Mouse (Mus musculus) limb, embryonic 11.5 days (tissue): ENCODE results near the gene Letm1. TPM values are rescaled to one million over a fixed set of nuclear protein-coding genes. Genes with fewer than 3 reads are reported as not detected.

Source experiments
- ATAC-seq: fragments of 200-750 bp; cut with Nextera tagmentation; 2 replicates; pipeline ENCODE4 v1.8.0; 2017; ENCODE audit warnings: low read depth; ENCODE audit not compliant: insufficient number of reproducible peaks, low FRiP score, low TSS enrichment
- DNase-seq: peaks from one replicate; pipeline ENCODE4 v3.0.0-alpha.2; 2015; ENCODE audit warnings: low spot score
- H3K27ac ChIP-seq: fragments of 300-500 bp; sonication (generic); replicated peaks from 2 replicates; pipeline ENCODE4 v1.5.1; 2014; ENCODE audit warnings: low read depth, mild to moderate bottlenecking, low read length
- H3K27me3 ChIP-seq: fragments of 300-500 bp; sonication (generic); 2 replicates; pipeline ENCODE4 v1.6.1; 2014; ENCODE audit warnings: mild to moderate bottlenecking, low read length, mixed read lengths; ENCODE audit not compliant: control insufficient read depth, insufficient read depth
- H3K36me3 ChIP-seq: fragments of 300-500 bp; sonication (generic); 2 replicates; pipeline ENCODE4 v1.6.1; 2014; ENCODE audit warnings: mild to moderate bottlenecking, low read length, moderate library complexity, mixed read lengths; ENCODE audit not compliant: control insufficient read depth, insufficient read depth
- H3K4me1 ChIP-seq: fragments of 300-500 bp; sonication (generic); 2 replicates; pipeline ENCODE4 v1.6.1; 2014; ENCODE audit warnings: low read length, mixed read lengths; ENCODE audit not compliant: control insufficient read depth, insufficient read depth
- H3K4me2 ChIP-seq: fragments of 300-500 bp; sonication (generic); 2 replicates; pipeline ENCODE4 v1.6.1; 2014; ENCODE audit warnings: low read depth, mild to moderate bottlenecking, moderate library complexity; ENCODE audit not compliant: severe bottlenecking
- H3K4me3 ChIP-seq: fragments of 300-500 bp; sonication (generic); 2 replicates; pipeline ENCODE4 v1.5.1; 2014; ENCODE audit warnings: low read depth, low read length
- H3K9ac ChIP-seq: fragments of 300-500 bp; sonication (generic); 2 replicates; pipeline ENCODE4 v1.6.1; 2014; ENCODE audit warnings: mild to moderate bottlenecking, low read length
- H3K9me3 ChIP-seq: fragments of 300-500 bp; sonication (generic); 2 replicates; pipeline ENCODE4 v1.6.1; 2016; ENCODE audit warnings: low read length; ENCODE audit not compliant: control insufficient read depth
- WGBS: fragments of 180-500 bp; shearing (Covaris S2); extraction: QIAGEN DNeasy Blood & Tissue Kit; methylation state at CpG from one replicate; pipeline ENCODE4 v1.1.7; 2014; 5-methylcytosine and 5-hydroxymethylcytosine counted together
- polyA plus RNA-seq: library from polyadenylated mRNA; unstranded; fragments of >200 nt; fragmentation: Nextera tagmentation; extraction: Ambion mirVana; gene quantifications from 2 replicates; pipeline ENCODE4 v1.2.1, GENCODE M21; 2014

The Letm1 gene
- polyA plus RNA-seq, 1 experiment from 2014 or later: 56.4 TPM

- 96% methylated on average over 12 of the region's 12 CpGs for WGBS
- Histone ChIP-seq H3K9ac (no peak overlapping the region), H3K4me3 (no peak overlapping the region), H3K9me3 (no peaks in the 10 kb centered on the region), H3K27ac (no peak overlapping the region), H3K4me1 (no peaks in the 10 kb centered on the region), H3K4me2 (no peak overlapping the region), H3K27me3 (0 out of 2 replicates have a peak, but pooled peaks cover 6% of the 10 kb centered on the region), H3K36me3 (peaks cover 4% of the 10 kb centered on the region; the same call in 1 of the 2 replicates)
- ATAC-seq (no peak), DNase-seq (no peak)
Measured at GRCm38 (mm10) chr5:33733837-33734236, 48.8 kb downstream of the Letm1 start.

GRCm38 (mm10) chr5:33731051-33731450 is 51.6 kb downstream of the Letm1 start:
- H3K27me3 ChIP-seq: peaks cover 13% of the 10 kb centered on the region
- H3K27ac ChIP-seq: no peak overlapping the region
- H3K4me1 ChIP-seq: no peaks in the 10 kb centered on the region
- no peaks in the 10 kb centered on the region for H3K9me3 ChIP-seq
- DNase-seq (no peak), ATAC-seq (no peak)
- H3K36me3 ChIP-seq: peaks cover 4% of the 10 kb centered on the region; the same call in 1 of the 2 replicates
- no peak overlapping the region for H3K9ac ChIP-seq
- no peak overlapping the region for H3K4me3 ChIP-seq
- H3K4me2 ChIP-seq: no peak overlapping the region
- WGBS: 46% methylated on average over 21 of the region's 21 CpGs

GRCm38 (mm10) chr5:33730516-33730915 is 52.1 kb downstream of the Letm1 start:
- H3K4me3 ChIP-seq: no peak overlapping the region

GRCm38 (mm10) chr5:33728841-33729240 is 53.8 kb downstream of the Letm1 start:
- ATAC-seq: no peak
- Histone ChIP-seq H3K27me3 (peaks cover 28% of the 10 kb centered on the region), H3K4me1 (peaks cover 7% of the 10 kb centered on the region), H3K9ac (no peak overlapping the region), H3K9me3 (no peaks in the 10 kb centered on the region), H3K4me2 (no peak overlapping the region), H3K4me3 (no peak overlapping the region), H3K27ac (no peak overlapping the region), H3K36me3 (peaks cover 4% of the 10 kb centered on the region; the same call in 1 of the 2 replicates)
- 84% methylated on average over 7 of the region's 7 CpGs for WGBS
- no peak for DNase-seq

More at GRCm38 (mm10) chr5:33730516-33730915, 52.1 kb downstream of the Letm1 start:
- Histone ChIP-seq H3K27ac (no peak overlapping the region), H3K4me1 (no peaks in the 10 kb centered on the region), H3K4me2 (no peak overlapping the region), H3K27me3 (peaks cover 16% of the 10 kb centered on the region), H3K36me3 (peaks cover 4% of the 10 kb centered on the region; the same call in 1 of the 2 replicates), H3K9me3 (no peaks in the 10 kb centered on the region), H3K9ac (no peak overlapping the region)
- 43% methylated on average over 5 of the region's 5 CpGs for WGBS
- ATAC-seq: no peak
- DNase-seq: no peak

GRCm38 (mm10) chr5:33726891-33727290 is 55.7 kb downstream of the Letm1 start:
- no peaks in the 10 kb centered on the region for H3K9me3 ChIP-seq
- DNase-seq (no peak), ATAC-seq (no peak)
- H3K9ac ChIP-seq: no peak overlapping the region
- no peak overlapping the region for H3K27ac ChIP-seq
- peaks cover 15% of the 10 kb centered on the region for H3K4me1 ChIP-seq
- H3K27me3 ChIP-seq: peaks cover 41% of the 10 kb centered on the region
- no peaks in the 10 kb centered on the region for H3K36me3 ChIP-seq
- H3K4me3 ChIP-seq: no peak overlapping the region
- no peak overlapping the region for H3K4me2 ChIP-seq
- WGBS: 72% methylated on average over 1 of the region's 1 CpGs

GRCm38 (mm10) chr5:33726081-33726647 is 56.5 kb downstream of the Letm1 start:
- Histone ChIP-seq H3K27ac (no peak overlapping the region), H3K36me3 (no peaks in the 10 kb centered on the region), H3K9ac (no peak overlapping the region), H3K9me3 (no peaks in the 10 kb centered on the region), H3K4me1 (peaks cover 15% of the 10 kb centered on the region), H3K4me2 (no peak overlapping the region), H3K4me3 (no peak overlapping the region), H3K27me3 (peaks cover 41% of the 10 kb centered on the region)
- no peak for DNase-seq
- WGBS: 87% methylated on average over 7 of the region's 7 CpGs
- ATAC-seq: no peak

GRCm38 (mm10) chr5:33723641-33724465 is 58.8 kb downstream of the Letm1 start:
- under 1% methylated on average over 36 of the region's 36 CpGs for WGBS
- Histone ChIP-seq H3K27ac (no peak overlapping the region), H3K4me3 (peak overlapping the region; percentile 55), H3K36me3 (no peaks in the 10 kb centered on the region), H3K27me3 (peaks cover 40% of the 10 kb centered on the region), H3K4me1 (peaks cover 15% of the 10 kb centered on the region), H3K9me3 (no peaks in the 10 kb centered on the region), H3K4me2 (peak overlapping the region; percentile 91), H3K9ac (peak overlapping the region; percentile 68; the same call in 1 of the 2 replicates)
- ATAC-seq (no peak), DNase-seq (peak; percentile 68)

GRCm38 (mm10) chr5:33723019-33723640 is 59.5 kb downstream of the Letm1 start:
- H3K4me1 ChIP-seq: peaks cover 15% of the 10 kb centered on the region
- H3K4me2 ChIP-seq: peak overlapping the region; percentile 91
- no peaks in the 10 kb centered on the region for H3K9me3 ChIP-seq
- no peak overlapping the region for H3K27ac ChIP-seq
- peak overlapping the region; percentile 68 for H3K9ac ChIP-seq
- peak; percentile 63 for DNase-seq
- no peak for ATAC-seq
- H3K27me3 ChIP-seq: peaks cover 38% of the 10 kb centered on the region
- WGBS: 0% methylated on average over 61 of the region's 61 CpGs
- no peaks in the 10 kb centered on the region for H3K36me3 ChIP-seq
- peak overlapping the region; percentile 55 for H3K4me3 ChIP-seq
